Mouse (Mus musculus) splenic B cell, adult 2 months (primary cell): ENCODE results near the gene Pam16.

Experiments used
- DNase-seq: peaks from one replicate; pipeline ENCODE4 v3.0.0-alpha.2; 2011; ENCODE audit warnings: low read depth, low spot score
- H3K27me3 ChIP-seq: 2 replicates; pipeline ENCODE4 v1.6.1; 2012; ENCODE audit warnings: mild to moderate bottlenecking, low read length, moderate library complexity, mixed read lengths; ENCODE audit not compliant: control insufficient read depth, poor library complexity, insufficient read depth, severe bottlenecking
- H3K36me3 ChIP-seq: 2 replicates; pipeline ENCODE4 v1.6.1; 2012; ENCODE audit warnings: mild to moderate bottlenecking, low read length, moderate library complexity, mixed read lengths; ENCODE audit not compliant: control insufficient read depth, poor library complexity, insufficient read depth, severe bottlenecking

The Pam16 gene

DNA sequence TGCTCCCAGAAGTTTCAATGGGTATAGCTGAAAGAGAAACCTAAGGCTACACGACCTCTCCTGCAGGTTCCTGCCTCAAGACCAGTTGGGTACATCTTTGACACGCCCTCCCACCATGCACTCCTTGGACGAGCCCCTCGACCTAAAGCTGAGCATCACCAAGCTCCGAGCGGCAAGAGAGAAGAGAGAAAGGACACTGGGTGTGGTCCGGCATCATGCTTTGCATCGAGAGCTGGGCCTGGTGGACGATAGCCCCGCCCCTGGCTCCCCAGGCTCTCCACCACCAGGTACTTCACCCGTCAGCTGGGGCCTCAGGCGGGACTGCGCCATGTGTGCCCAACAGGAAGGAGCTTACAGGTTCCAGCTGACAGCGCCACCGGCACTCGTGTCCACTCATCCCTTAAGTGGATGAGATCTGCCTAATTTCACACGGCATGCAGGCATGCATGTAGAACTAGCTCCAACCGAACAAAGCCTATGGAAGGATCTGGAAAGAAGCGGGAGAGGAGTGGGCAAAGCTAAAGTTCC is 16.2 kb downstream of the Pam16 start:
- no peaks in the 10 kb centered on the region for H3K36me3 ChIP-seq
- DNase-seq = no peak
- H3K27me3 ChIP-seq = no peaks in the 10 kb centered on the region

GRCm38 (mm10) chr16:4607818-4608531 is 16.8 kb downstream of the Pam16 start:
- H3K36me3 ChIP-seq = no peaks in the 10 kb centered on the region
- DNase-seq = peak; percentile 91
- H3K27me3 ChIP-seq = no peaks in the 10 kb centered on the region

GRCm38 (mm10) chr16:4606431-4607084 is 18.2 kb downstream of the Pam16 start:
- Histone ChIP-seq H3K27me3 (no peaks in the 10 kb centered on the region), H3K36me3 (no peaks in the 10 kb centered on the region)
- DNase-seq = no peak

DNA sequence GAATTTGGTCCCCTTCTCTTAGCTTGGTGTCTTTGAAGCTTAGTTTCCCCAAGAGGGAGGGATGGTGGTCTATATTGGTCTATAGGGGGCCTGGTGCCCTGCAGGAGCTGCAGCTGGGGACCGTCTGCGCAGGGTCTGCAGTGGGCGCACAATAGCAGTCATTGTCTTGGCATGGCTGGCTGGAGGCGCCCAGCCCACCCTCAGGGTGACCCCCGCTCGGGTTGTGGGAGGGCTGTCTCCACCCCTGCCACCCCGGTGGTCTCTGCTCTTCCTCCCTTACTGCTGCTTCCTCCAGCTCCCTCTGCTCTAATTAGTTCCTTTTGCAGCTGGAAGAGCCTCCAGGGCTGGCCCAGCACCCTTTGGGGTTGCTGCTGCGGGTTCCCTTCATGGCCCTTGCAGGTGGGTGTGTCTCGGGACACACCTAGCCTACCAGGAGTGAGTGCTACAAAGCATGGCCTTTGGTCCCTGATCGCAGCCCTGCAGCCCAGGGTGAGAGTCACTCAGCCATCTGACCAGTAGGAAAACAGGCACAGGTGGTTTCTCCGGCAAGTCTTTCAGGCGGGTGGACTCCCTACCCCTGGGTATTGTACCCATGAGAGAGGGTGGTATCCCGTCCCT is 19.2 kb downstream of the Pam16 start:
- DNase-seq = no peak
- Histone ChIP-seq H3K36me3 (no peaks in the 10 kb centered on the region), H3K27me3 (no peaks in the 10 kb centered on the region)

DNA sequence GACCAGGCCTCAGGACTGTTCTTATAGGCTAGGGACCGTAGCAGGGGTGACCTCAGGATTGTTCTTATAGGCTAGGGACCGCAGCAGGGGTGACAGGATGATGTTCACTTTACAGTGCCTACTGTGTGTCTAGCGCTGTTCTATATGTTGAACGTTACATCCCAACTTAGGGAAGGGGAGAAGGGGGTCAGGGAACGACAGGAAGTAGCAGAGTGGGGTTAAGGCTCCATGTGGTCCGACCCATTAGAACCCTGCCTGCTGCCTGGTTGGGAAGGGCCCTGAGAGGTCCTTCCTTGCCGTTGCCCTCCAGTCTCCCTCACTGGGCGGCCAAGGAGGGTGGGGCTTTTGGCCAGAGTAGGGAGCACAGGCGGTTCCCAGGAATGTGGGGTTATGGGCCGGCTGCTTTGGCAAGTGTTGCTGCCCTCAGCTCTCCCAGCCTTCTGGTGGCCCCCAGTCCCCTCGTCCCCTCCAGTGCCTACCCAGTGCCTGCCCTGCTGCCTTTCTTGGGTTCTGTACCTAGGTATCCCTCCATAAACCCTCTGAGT is 20.4 kb downstream of the Pam16 start:
- Histone ChIP-seq H3K36me3 (no peaks in the 10 kb centered on the region), H3K27me3 (no peaks in the 10 kb centered on the region)
- no peak for DNase-seq

DNA sequence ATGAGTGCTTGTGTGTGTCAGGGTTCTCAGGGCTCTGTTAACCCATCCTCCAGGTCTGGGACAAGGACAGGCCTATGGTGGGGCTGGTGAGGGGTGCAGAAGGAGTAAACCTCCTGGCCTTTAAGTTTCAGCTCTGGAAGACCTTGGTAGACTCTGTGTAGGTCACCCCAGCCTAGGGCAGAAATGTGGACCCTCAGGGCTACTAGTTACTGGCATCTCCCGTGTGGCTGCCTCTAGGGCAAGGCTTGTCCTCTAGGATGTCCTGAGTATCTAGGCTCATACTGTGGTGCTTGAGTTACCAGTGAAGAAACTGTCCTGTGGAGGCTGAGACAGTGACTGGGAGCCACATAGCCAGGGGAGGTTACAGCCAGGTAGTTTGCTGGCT is 21.3 kb downstream of the Pam16 start:
- H3K36me3 ChIP-seq = no peaks in the 10 kb centered on the region
- no peaks in the 10 kb centered on the region for H3K27me3 ChIP-seq
- no peak for DNase-seq

DNA sequence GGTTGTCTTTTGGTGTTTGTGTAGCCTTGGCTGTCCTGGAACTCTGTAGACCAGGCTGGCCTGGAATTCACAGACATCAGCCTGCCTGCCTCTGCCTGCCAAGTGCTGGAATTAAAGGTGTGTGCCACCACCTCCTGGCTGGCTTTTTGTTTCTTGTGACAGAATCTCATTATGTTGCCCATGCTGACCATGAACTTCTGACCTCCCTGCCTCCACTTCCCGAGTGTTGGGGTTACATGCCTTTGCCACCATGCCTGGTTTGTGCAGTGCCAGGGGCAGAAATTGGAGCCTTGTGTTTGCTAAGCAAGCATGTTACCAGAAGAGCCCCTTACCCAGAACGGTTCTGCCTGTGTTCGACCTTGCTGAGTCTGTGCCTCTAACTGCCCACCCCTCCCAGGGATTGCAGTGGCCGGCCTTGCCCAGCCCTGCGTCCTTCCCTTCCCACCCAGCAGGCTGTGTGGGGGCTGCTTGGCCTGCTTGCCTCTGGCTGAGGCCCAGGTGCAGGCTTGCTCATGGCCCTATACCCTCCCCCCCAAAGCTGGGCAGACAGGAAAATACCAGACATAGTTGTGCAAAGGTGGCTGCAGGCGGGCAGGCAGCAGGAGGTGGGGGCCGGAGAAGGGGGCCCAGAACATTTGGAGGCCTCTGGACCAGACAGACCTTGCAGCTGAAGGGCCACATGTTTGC is 21.9 kb downstream of the Pam16 start:
- H3K27me3 ChIP-seq = no peaks in the 10 kb centered on the region
- no peaks in the 10 kb centered on the region for H3K36me3 ChIP-seq
- no peak for DNase-seq

DNA sequence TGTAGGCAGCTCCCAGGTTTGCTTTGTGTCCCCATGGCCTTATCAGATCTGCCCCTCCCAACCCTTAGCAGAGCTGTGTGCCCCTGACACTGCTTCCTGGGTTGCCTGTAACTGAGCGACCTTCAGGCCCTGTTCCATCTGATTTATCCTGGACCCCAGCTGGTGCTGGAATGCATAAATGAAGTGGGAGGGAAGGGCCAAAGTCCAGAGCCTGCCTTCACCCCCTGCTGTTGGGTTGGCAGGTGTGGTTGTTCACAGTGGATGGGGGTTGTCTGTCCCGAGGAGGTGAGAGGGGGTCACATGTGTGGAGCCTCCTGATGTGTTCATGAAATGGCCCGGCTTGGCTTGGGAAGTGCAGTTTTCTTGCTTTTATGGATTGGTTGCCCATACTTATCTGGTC is 22.6 kb downstream of the Pam16 start:
- H3K36me3 ChIP-seq = no peaks in the 10 kb centered on the region
- no peak for DNase-seq
- H3K27me3 ChIP-seq = no peaks in the 10 kb centered on the region

- Histone ChIP-seq H3K27me3 (no peaks in the 10 kb centered on the region), H3K36me3 (no peaks in the 10 kb centered on the region)
- no peak for DNase-seq
Observed at GRCm38 (mm10) chr16:4600701-4601310, 24.0 kb downstream of the Pam16 start.

DNA sequence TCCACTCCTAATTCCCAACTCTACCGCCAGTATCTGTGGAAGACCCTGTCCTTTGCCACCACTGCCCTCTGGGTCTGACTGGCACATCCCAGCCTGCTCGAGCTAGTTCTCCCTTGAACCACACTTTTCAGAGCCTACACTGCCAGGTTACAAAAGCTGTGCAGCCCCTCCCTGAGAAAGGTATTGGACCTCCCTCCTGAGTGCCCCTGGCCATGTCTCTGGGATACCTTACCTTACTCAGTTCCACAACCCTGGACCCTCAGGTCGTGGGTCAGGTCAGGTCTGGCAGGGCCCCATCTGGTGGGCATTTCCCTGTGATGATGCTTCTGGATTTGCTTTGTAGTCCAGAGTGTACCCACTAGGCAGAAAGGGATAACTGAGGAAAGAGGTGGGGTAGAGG is 25.2 kb downstream of the Pam16 start:
- Histone ChIP-seq H3K27me3 (no peaks in the 10 kb centered on the region; the same call in 1 of the 2 replicates), H3K36me3 (no peaks in the 10 kb centered on the region)
- DNase-seq = no peak

DNA sequence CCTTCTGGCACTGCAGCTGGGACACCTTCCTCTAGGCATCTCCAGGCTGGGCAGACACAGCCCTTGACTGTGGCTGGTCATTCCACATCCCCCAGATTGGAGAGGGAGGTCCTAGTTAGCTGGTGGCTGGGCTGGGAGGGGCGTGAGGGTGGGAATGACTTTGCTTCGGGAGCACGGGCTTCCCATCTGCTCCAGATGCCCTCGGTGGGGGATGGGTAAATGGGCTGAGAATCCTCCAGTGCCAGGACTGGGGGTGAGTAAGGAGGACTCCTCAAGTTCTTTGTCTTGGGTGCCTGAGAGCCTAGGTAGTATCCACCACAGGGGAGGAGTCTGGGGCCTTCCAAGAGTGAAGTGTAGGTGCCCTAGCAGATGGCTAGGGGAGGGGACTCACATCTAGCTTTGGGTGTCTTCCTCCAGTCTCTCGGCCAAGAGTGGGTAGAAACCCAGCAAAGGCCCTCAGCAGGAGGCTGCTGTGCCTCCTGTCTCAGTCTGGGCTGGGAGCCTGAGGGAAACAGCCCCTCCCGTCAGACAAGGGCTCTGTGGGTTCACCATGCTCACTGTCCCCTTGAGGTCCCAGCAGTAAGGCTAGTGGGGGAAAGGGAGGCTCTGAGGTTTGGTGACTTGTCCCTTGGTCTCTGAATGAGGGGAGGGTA is 25.8 kb downstream of the Pam16 start:
- no peak for DNase-seq
- Histone ChIP-seq H3K36me3 (no peaks in the 10 kb centered on the region), H3K27me3 (no peaks in the 10 kb centered on the region; the same call in none of the 2 replicates)

- no peak for DNase-seq
- no peaks in the 10 kb centered on the region for H3K36me3 ChIP-seq
Observed at GRCm38 (mm10) chr16:4598041-4598440, 26.7 kb downstream of the Pam16 start.

DNA sequence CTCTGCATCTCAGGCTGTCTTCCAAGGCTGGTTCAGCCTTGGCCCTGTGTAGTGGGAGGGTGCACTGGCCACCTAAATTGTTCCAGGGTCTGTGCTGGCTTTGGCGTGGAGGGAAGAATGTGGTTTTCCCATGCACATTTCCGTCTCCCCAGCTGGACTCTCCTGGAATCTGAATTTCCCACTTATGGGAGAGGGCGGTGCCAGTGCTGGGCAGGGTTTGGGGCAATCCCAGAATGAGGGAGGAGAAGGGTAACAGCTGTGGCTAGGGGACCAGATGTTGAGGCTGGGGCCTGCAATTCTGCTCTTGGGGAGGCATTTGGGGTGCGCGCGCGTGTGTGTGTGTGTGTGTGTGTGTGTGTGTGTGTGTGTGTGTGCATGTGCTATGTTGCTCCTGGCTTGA is 27.5 kb downstream of the Pam16 start:
- no peak for DNase-seq
- H3K36me3 ChIP-seq = no peaks in the 10 kb centered on the region

More at GRCm38 (mm10) chr16:4598041-4598440, 26.7 kb downstream of the Pam16 start:
- no peaks in the 10 kb centered on the region; the same call in none of the 2 replicates for H3K27me3 ChIP-seq

GRCm38 (mm10) chr16:4596836-4597235 is 28.0 kb downstream of the Pam16 start:
- DNase-seq = no peak
- Histone ChIP-seq H3K36me3 (no peaks in the 10 kb centered on the region), H3K27me3 (no peaks in the 10 kb centered on the region; the same call in none of the 2 replicates)

More for the DNA sequence above, 27.5 kb downstream of the Pam16 start:
- no peaks in the 10 kb centered on the region; the same call in none of the 2 replicates for H3K27me3 ChIP-seq
